Mouse (Mus musculus) hindbrain, postnatal 0 days (tissue): ENCODE measurements at regions not wholly inside any gene's neighbourhood (a gene's known extent, or its start where the extent isn't known, plus 50 kb on each side); places are given as distances from the start of the nearest gene placed in this dataset.

Source experiments
- ATAC-seq: fragments of 200-750 bp; cut with Nextera tagmentation; 2 replicates; pipeline ENCODE4 v1.8.0; 2017; ENCODE audit warnings: mild to moderate bottlenecking, moderate TSS enrichment, moderate library complexity
- DNase-seq: peaks from one replicate; pipeline ENCODE4 v3.0.0-alpha.2; 2015; ENCODE audit warnings: low spot score
- H3K27ac ChIP-seq: fragments of 300-500 bp; sonication (generic); 2 replicates; pipeline ENCODE4 v1.5.1; 2014; ENCODE audit warnings: mild to moderate bottlenecking
- H3K27me3 ChIP-seq: fragments of 300-500 bp; sonication (generic); 2 replicates; pipeline ENCODE4 v1.6.1; 2014; ENCODE audit warnings: low read length, mixed read lengths; ENCODE audit not compliant: insufficient read depth
- H3K36me3 ChIP-seq: fragments of 300-500 bp; sonication (generic); 2 replicates; pipeline ENCODE4 v1.6.1; 2014; ENCODE audit warnings: low read length, mixed read lengths; ENCODE audit not compliant: insufficient read depth
- H3K4me1 ChIP-seq: fragments of 300-500 bp; sonication (generic); 2 replicates; pipeline ENCODE4 v1.6.1; 2014; ENCODE audit warnings: antibody characterized with exemption, low read length, mixed read lengths; ENCODE audit not compliant: insufficient read depth
- H3K4me2 ChIP-seq: fragments of 300-500 bp; sonication (generic); 2 replicates; pipeline ENCODE4 v1.6.1; 2014; ENCODE audit warnings: low read depth, mild to moderate bottlenecking, low read length, moderate library complexity, mixed read lengths
- H3K4me3 ChIP-seq: fragments of 300-500 bp; sonication (generic); 2 replicates; pipeline ENCODE4 v1.5.1; 2014; ENCODE audit warnings: low read length
- H3K9ac ChIP-seq: fragments of 300-500 bp; sonication (generic); replicated peaks from 2 replicates; pipeline ENCODE4 v1.6.1; 2014; ENCODE audit warnings: mild to moderate bottlenecking, low read length, moderate library complexity, mixed read lengths
- H3K9me3 ChIP-seq: fragments of 300-500 bp; sonication (generic); 2 replicates; pipeline ENCODE4 v1.6.1; 2016; ENCODE audit warnings: low read length, mixed read lengths
- CTCF ChIP-seq: IDR thresholded peaks from 2 replicates; pipeline ENCODE4 v1.5.1; 2016; ENCODE audit warnings: antibody characterized with exemption, control low read depth, low read depth
- WGBS: fragments of 180-500 bp; shearing (Covaris S2); extraction: QIAGEN DNeasy Blood & Tissue Kit; methylation state at CpG from one replicate; pipeline ENCODE4 v1.1.7; 2014; 5-methylcytosine and 5-hydroxymethylcytosine counted together

DNA sequence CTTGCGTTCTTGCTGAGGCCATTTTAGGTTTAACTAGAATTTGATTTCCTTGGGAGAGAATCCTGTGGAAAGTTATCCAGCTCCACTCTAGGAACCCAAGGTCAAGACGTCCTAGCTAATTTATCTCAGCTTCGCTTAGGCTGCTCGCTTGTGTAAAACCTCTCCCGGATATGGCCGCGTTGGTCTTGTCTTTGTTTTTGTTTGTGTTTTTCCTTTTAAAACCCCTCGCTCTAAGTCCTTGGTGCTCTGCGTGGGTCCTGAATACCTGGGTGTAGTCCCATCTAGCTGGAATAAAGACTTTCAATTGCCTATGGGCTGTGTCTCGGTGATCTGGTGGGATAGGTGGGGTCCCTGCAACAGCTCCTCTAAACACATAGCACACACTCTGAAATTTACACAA is 144.2 kb downstream of the Ndfip2 start:
- ATAC-seq: no peak
- H3K4me3 ChIP-seq: no peak overlapping the region
- no peaks in the 10 kb centered on the region for H3K9me3 ChIP-seq
- TF ChIP-seq CTCF: no peak
- H3K9ac ChIP-seq: no peak overlapping the region
- H3K27me3 ChIP-seq: no peaks in the 10 kb centered on the region
- no peak overlapping the region for H3K27ac ChIP-seq
- no peaks in the 10 kb centered on the region for H3K36me3 ChIP-seq
- no peaks in the 10 kb centered on the region for H3K4me1 ChIP-seq
- DNase-seq: no peak
- no peak overlapping the region for H3K4me2 ChIP-seq
- 96% methylated on average over 10 of the region's 10 CpGs for WGBS

DNA sequence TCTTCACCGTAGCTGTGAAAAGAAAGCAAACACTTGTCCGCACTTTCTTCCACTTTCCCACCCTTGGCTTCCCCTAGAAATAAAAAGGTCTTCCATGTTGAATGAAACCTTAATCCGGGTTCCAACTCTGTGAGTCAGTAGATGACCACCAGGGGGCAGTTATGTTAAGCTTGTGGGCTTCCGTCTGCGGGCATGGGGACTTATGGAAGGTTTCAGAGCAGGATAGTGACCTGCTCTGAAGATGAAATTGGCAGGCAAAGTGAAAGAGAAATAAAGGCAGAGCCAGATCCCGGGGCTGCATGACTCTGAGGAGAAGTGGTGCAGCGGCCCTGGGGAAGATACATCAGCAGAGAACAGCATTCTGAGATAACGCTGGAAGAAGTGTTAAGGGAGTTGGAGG is 139.1 kb downstream of the Ndfip2 start:
- Histone ChIP-seq H3K9ac (no peak overlapping the region), H3K9me3 (no peaks in the 10 kb centered on the region), H3K4me2 (peak overlapping the region; percentile 36), H3K4me3 (no peak overlapping the region), H3K36me3 (no peaks in the 10 kb centered on the region), H3K4me1 (no peaks in the 10 kb centered on the region), H3K27ac (no peak overlapping the region), H3K27me3 (no peaks in the 10 kb centered on the region)
- peak; percentile 81 for ATAC-seq
- 23% methylated on average over 8 of the region's 8 CpGs for WGBS
- TF ChIP-seq CTCF: peak; percentile 90
- DNase-seq: peak; percentile 93

DNA sequence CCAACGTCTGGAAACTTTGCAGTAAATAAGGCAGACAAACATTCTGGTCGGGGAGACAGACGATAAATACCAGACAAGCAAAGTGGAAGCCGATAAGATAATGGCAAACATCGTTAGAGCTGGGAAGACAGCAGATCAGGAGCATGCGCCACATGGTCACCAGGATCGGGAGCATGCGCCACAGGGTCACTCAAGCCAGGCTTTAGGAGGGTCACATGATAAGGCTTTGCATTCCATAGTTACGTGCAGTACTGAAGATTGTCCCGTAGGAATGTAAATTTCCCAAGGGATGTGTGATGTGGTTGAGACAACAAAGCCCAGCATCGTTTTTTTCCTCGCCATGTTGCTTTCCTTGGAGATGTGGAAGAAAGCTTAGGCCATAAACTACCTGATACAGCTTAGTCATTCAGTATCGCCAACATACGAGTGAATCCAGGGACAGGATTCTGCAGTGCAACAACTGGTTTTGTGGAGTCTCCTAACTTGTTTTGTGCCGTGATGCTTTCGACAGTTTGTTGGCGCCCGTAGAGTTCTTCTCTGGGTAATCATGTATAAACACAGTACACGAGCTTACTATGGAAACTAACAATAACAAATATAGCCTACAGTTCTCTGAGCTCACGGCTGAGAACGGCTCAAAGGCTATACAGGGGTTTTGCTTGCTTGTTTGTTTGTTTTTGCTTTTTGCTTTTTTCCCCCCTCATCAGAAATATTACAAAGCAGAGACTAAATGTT is 133.9 kb downstream of the Ndfip2 start:
- no peak for TF ChIP-seq CTCF
- Histone ChIP-seq H3K9me3 (no peaks in the 10 kb centered on the region), H3K27ac (no peak overlapping the region), H3K4me2 (no peak overlapping the region), H3K4me3 (no peak overlapping the region), H3K9ac (no peak overlapping the region), H3K36me3 (no peaks in the 10 kb centered on the region), H3K4me1 (no peaks in the 10 kb centered on the region), H3K27me3 (no peaks in the 10 kb centered on the region)
- no peak for ATAC-seq
- WGBS: 84% methylated on average over 21 of the region's 21 CpGs
- no peak for DNase-seq

DNA sequence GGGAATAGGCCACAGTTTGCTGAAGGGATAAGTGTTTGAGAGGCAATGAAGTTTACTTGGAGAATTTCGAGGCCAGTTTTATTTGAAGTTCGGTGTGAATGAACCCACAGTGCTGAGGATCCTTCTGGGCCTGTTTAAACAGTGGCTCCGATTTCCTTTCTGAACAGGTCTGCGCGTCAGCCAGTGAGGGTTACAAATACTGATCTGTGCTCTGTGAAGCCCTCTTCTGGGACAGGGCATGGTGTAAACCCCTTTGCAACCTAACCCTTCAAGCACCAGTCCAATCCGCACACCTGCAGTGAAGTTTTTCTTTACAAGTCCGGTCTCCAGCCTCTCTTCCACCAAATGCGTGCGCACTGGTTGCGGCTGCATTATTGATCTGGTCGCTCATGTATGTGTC is 133.1 kb downstream of the Ndfip2 start:
- Histone ChIP-seq H3K27me3 (no peaks in the 10 kb centered on the region), H3K36me3 (no peaks in the 10 kb centered on the region), H3K4me3 (no peak overlapping the region), H3K27ac (no peak overlapping the region), H3K4me2 (no peak overlapping the region), H3K4me1 (no peaks in the 10 kb centered on the region), H3K9me3 (no peaks in the 10 kb centered on the region), H3K9ac (no peak overlapping the region)
- no peak for TF ChIP-seq CTCF
- DNase-seq (no peak), ATAC-seq (no peak)
- WGBS: 93% methylated on average over 11 of the region's 11 CpGs

DNA sequence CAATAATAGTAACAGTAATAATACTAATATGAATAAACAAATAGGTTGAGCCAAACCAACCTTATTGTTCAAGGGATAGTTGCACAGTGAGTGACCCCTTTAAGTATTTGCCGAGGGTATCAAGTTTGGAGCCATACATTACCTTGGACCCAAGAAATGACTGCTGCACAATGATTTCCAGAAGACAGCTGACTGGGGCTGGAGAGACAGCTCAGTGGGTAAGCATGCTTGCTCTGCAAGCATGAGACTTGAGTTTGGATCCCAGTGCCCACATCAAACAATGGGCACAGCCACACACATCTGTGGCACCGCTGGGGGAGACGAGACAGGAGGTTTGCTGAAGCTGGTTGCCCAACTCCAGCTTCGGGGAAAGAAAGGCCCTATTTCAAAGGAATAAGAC is 126.7 kb downstream of the Ndfip2 start:
- no peak for ATAC-seq
- Histone ChIP-seq H3K4me2 (no peak overlapping the region), H3K9me3 (no peaks in the 10 kb centered on the region), H3K4me3 (no peak overlapping the region), H3K4me1 (no peaks in the 10 kb centered on the region), H3K27ac (no peak overlapping the region), H3K27me3 (no peaks in the 10 kb centered on the region), H3K36me3 (no peaks in the 10 kb centered on the region), H3K9ac (no peak overlapping the region)
- 79% methylated on average over 4 of the region's 4 CpGs for WGBS
- DNase-seq: no peak
- no peak for TF ChIP-seq CTCF

DNA sequence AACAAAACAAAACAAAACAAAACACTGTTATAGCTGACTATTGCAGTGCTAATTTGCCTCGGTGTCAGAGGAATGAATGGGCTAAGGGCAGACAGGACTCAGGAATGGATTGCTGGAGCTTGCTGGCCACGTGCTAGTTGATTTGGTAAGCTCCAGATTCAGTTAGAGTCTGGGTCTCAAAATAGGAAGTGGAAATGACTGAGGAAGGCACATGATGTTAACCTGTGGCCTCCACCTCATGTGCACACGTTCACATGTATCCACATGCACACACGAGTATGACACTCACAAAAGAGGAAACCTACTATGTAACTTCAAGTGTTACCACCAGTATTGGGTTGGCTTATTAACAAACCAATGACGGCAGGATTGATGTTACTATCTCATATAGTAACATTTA is 125.0 kb downstream of the Ndfip2 start:
- Histone ChIP-seq H3K9me3 (no peaks in the 10 kb centered on the region), H3K4me3 (no peak overlapping the region), H3K9ac (no peak overlapping the region), H3K4me1 (no peaks in the 10 kb centered on the region), H3K4me2 (no peak overlapping the region), H3K36me3 (no peaks in the 10 kb centered on the region), H3K27me3 (no peaks in the 10 kb centered on the region), H3K27ac (no peak overlapping the region)
- ATAC-seq (no peak), DNase-seq (no peak)
- WGBS: 77% methylated on average over 5 of the region's 5 CpGs
- TF ChIP-seq CTCF: no peak

DNA sequence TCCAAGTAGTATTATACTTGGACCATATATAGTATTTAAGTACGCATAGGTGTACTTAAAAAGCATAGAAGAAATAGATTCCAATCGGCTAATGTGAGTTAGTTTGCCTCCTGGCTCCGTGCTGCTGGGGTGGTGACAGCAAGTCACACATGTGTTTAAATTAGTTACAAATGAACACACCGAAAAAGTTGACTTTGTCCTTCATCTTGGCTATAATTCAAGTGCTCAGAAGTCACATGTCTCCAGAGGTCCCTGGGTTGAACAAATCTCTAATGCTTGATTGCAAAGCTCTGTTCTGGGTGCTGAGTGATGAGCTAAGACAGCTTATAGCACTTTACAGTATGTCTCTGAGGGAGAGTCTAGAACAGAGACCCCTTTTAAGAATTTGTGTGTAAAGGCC is 121.7 kb downstream of the Ndfip2 start:
- TF ChIP-seq CTCF: no peak
- Histone ChIP-seq H3K4me3 (no peak overlapping the region), H3K27me3 (no peaks in the 10 kb centered on the region), H3K27ac (no peak overlapping the region), H3K4me2 (no peak overlapping the region), H3K4me1 (no peaks in the 10 kb centered on the region), H3K9me3 (no peaks in the 10 kb centered on the region), H3K36me3 (no peaks in the 10 kb centered on the region), H3K9ac (no peak overlapping the region)
- no peak for ATAC-seq
- WGBS: 72% methylated on average over 4 of the region's 4 CpGs
- DNase-seq: no peak
